Mouse (Mus musculus) bone marrow, adult 2 months (tissue): ENCODE measurements around the gene Fgf11.

ENCODE experiments used
- CTCF ChIP-seq: fragments of 200-500 bp; IDR thresholded peaks from 2 replicates; pipeline ENCODE4 v1.5.1; 2011; ENCODE audit warnings: low read length, control low read depth; ENCODE audit not compliant: control insufficient read depth, insufficient read depth
- POLR2A ChIP-seq: fragments of 200-500 bp; IDR thresholded peaks from 2 replicates; pipeline ENCODE4 v1.6.1; 2011; ENCODE audit warnings: low read depth, mild to moderate bottlenecking, control low read depth, low read length, borderline replicate concordance; ENCODE audit not compliant: control insufficient read depth

GRCm38 (mm10) chr11:69761868-69762267, 39.8 kb downstream of the Fgf11 start, which contains the start of gene Slc35g3:
- TF ChIP-seq CTCF: no peak
- no peak for TF ChIP-seq POLR2A
